Mouse (Mus musculus): Measurements from ENCODE around the gene Klrg2. TPM values are rescaled to one million over a fixed set of nuclear protein-coding genes. Genes with fewer than 3 reads are reported as not detected.
A peak's percentile ranks its signal among the peaks of the same experiment; 100 is the strongest.

Gene Klrg2
- polyA plus RNA-seq, 1 experiment from 2014 or later: 0.26 TPM

DNA sequence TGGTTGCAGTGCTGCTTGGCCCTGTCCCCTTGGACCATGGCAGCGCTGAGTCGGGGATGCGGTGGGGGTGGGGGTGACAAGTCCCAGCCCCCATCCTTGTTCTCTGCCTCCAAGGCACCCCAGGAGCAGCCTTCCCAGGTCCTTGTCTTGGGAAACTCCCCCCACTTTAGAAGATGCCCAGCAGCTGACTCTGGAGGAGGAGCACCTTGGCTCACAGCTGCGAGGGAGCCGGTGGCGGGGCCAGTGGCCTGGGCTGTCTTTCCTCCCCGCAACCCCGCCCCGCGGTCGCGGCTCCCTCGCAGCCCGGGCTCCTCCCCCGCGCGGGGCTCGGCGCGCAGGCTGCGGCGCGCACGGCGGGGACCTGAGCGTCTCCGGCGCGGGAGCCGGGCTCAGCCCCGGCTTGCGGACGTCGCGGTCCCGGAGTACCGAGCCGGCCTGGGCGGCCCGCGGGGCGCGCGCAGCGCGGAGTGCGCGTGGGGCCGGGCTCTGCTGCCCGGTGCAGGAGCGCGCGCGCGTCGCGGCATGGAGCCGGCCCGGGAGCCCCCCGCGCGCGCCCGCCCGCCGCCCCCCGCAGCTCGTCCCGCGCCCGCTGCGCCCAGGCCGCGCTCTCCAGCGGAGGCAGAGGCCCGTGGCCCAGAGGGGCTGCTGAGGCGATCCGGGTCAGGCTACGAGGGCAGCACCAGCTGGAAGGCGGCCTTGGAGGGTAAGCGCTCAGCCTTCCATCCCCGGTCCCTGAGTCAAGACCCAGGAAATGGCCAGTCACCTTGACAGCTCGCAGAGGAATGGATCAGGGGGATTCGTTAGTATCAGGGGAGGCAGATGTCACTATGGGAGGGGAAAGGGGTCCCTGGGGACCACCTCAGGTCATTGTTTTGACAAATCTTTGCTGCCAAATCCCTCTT lies 25.9 kb upstream of the Klrg2 start, which contains the start of gene Clec2l:
Clec2l (plus strand) TSS at position 356 of the 902 bp plus-strand sequence.
- peak; percentile 84 for ATAC-seq
- Histone ChIP-seq H3K9ac (ENCODE audit: low read depth, low read length) (peak within 1 kb of the TSS; percentile 65), H3K4me1 (ENCODE audit: control insufficient read depth, insufficient read depth, low read length) (peaks cover 3% of the 10 kb centered on the region), H3K4me2 (ENCODE audit: low read depth, low read length) (peak within 1 kb of the TSS; percentile 98), H3K27me3 (replicated peaks; ENCODE audit: control insufficient read depth, insufficient read depth, low read length) (peaks cover 15% of the 10 kb centered on the region), H3K27ac (ENCODE audit: low read length) (no peak within 1 kb of the TSS), H3K9me3 (ENCODE audit: control insufficient read depth, low read length) (no peaks in the 10 kb centered on the region), H3K36me3 (ENCODE audit: control insufficient read depth, insufficient read depth, low read length) (no peaks in the 10 kb centered on the region), H3K4me3 (ENCODE audit: low read length) (peak within 1 kb of the TSS; percentile 60)
- WGBS: under 1% methylated on average over 77 of the region's 84 CpGs

- Histone ChIP-seq H3K4me2 (ENCODE audit: low read depth, low read length) (no peak overlapping the region), H3K4me3 (ENCODE audit: low read length) (no peak overlapping the region), H3K27ac (ENCODE audit: low read length) (no peak overlapping the region), H3K9me3 (ENCODE audit: control insufficient read depth, low read length) (no peaks in the 10 kb centered on the region), H3K27me3 (replicated peaks; ENCODE audit: control insufficient read depth, insufficient read depth, low read length) (peaks cover 15% of the 10 kb centered on the region), H3K4me1 (ENCODE audit: control insufficient read depth, insufficient read depth, low read length) (peaks cover 3% of the 10 kb centered on the region), H3K9ac (ENCODE audit: low read depth, low read length) (no peak overlapping the region), H3K36me3 (ENCODE audit: control insufficient read depth, insufficient read depth, low read length) (no peaks in the 10 kb centered on the region)
- WGBS: 62% methylated on average over 4 of the region's 4 CpGs
- no peak for ATAC-seq
These were observed 24.6 kb upstream of the Klrg2 start for GRCm38 (mm10) chr6:38661626-38662025.

GRCm38 (mm10) chr6:38650263-38650937 lies 13.4 kb upstream of the Klrg2 start:
- Histone ChIP-seq H3K4me1 (ENCODE audit: control insufficient read depth, insufficient read depth, low read length) (no peaks in the 10 kb centered on the region), H3K9me3 (ENCODE audit: control insufficient read depth, low read length) (no peaks in the 10 kb centered on the region), H3K27ac (ENCODE audit: low read length) (no peak overlapping the region), H3K27me3 (replicated peaks; ENCODE audit: control insufficient read depth, insufficient read depth, low read length) (no peaks in the 10 kb centered on the region), H3K4me3 (ENCODE audit: low read length) (no peak overlapping the region), H3K4me2 (ENCODE audit: low read depth, low read length) (no peak overlapping the region), H3K9ac (ENCODE audit: low read depth, low read length) (no peak overlapping the region), H3K36me3 (ENCODE audit: control insufficient read depth, insufficient read depth, low read length) (no peaks in the 10 kb centered on the region)
- ATAC-seq: peak; percentile 46
- 39% methylated on average over 14 of the region's 14 CpGs for WGBS

- ATAC-seq: no peak
- no peaks in the 10 kb centered on the region for H3K9me3 ChIP-seq (ENCODE audit: control insufficient read depth, low read length)
- H3K27me3 ChIP-seq (replicated peaks; ENCODE audit: control insufficient read depth, insufficient read depth, low read length): no peaks in the 10 kb centered on the region
- 64% methylated on average over 3 of the region's 3 CpGs for WGBS
- no peak overlapping the region for H3K4me3 ChIP-seq (ENCODE audit: low read length)
- no peak overlapping the region for H3K9ac ChIP-seq (ENCODE audit: low read depth, low read length)
- H3K27ac ChIP-seq (ENCODE audit: low read length): no peak overlapping the region
- no peaks in the 10 kb centered on the region for H3K4me1 ChIP-seq (ENCODE audit: control insufficient read depth, insufficient read depth, low read length)
- H3K36me3 ChIP-seq (ENCODE audit: control insufficient read depth, insufficient read depth, low read length): no peaks in the 10 kb centered on the region
- no peak overlapping the region for H3K4me2 ChIP-seq (ENCODE audit: low read depth, low read length)
These were observed 12.5 kb upstream of the Klrg2 start for GRCm38 (mm10) chr6:38649545-38649944.

GRCm38 (mm10) chr6:38643039-38643438 lies 6.0 kb upstream of the Klrg2 start:
- peaks cover 22% of the 10 kb centered on the region for H3K27me3 ChIP-seq (replicated peaks; ENCODE audit: control insufficient read depth, insufficient read depth, low read length)

DNA sequence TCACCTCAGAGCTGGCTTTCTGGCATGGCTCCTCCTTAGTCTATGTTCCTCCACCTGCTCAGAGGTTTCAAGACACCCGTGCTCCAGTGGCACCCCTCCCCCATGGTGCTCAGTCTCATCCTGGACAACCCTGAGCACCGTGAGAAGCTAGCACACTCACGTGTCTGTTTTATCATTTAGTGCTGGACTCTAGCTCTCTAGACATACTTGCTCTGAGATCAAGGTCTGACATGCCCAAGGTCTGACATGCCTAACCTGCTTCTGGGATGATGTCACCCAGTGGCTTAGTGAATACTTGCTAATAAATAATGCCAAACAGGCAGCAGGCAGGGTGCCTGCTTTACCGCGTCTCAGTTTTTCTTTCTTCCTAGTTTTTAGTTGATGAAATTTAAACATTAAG lies 5.6 kb upstream of the Klrg2 start:
- peak; percentile 88 for ATAC-seq

More at GRCm38 (mm10) chr6:38643039-38643438, 6.0 kb upstream of the Klrg2 start:
- H3K4me2 ChIP-seq (ENCODE audit: low read depth, low read length): no peak overlapping the region
- no peak overlapping the region for H3K9ac ChIP-seq (ENCODE audit: low read depth, low read length)
- H3K4me3 ChIP-seq (ENCODE audit: low read length): no peak overlapping the region
- 73% methylated on average over 3 of the region's 3 CpGs for WGBS
- no peaks in the 10 kb centered on the region for H3K9me3 ChIP-seq (ENCODE audit: control insufficient read depth, low read length)
- H3K4me1 ChIP-seq (ENCODE audit: control insufficient read depth, insufficient read depth, low read length): no peaks in the 10 kb centered on the region
- H3K27ac ChIP-seq (ENCODE audit: low read length): no peak overlapping the region
- ATAC-seq: no peak
- no peaks in the 10 kb centered on the region for H3K36me3 ChIP-seq (ENCODE audit: control insufficient read depth, insufficient read depth, low read length)

DNA sequence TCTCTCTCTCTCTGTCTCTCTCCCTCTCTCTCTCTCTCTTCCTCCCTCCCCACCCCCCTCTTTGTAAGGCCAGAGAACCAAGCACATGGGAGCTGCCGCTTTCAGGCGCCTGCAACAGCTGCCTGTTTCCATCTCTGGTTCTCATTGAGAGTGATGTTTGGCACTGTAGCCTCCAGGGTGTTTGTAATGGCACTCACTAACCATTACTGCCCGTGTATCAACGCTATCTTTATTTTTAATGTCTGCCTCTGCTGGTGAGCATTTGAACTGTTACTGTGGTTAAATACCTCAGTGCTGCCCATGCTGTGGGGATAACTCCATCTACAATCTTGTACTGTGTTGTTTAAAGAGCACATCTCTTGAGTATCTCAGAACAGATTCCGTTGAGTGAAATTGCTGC lies 4.6 kb upstream of the Klrg2 start:
- Histone ChIP-seq H3K36me3 (ENCODE audit: control insufficient read depth, insufficient read depth, low read length) (no peaks in the 10 kb centered on the region), H3K4me1 (ENCODE audit: control insufficient read depth, insufficient read depth, low read length) (peaks cover 7% of the 10 kb centered on the region), H3K4me2 (ENCODE audit: low read depth, low read length) (no peak overlapping the region), H3K9me3 (ENCODE audit: control insufficient read depth, low read length) (no peaks in the 10 kb centered on the region), H3K4me3 (ENCODE audit: low read length) (no peak overlapping the region), H3K9ac (ENCODE audit: low read depth, low read length) (no peak overlapping the region), H3K27me3 (replicated peaks; ENCODE audit: control insufficient read depth, insufficient read depth, low read length) (peaks cover 36% of the 10 kb centered on the region), H3K27ac (ENCODE audit: low read length) (no peak overlapping the region)
- 49% methylated on average over 5 of the region's 5 CpGs for WGBS
- ATAC-seq: no peak

More for the DNA sequence above, 5.6 kb upstream of the Klrg2 start:
- Histone ChIP-seq H3K4me1 (ENCODE audit: control insufficient read depth, insufficient read depth, low read length) (no peaks in the 10 kb centered on the region), H3K27ac (ENCODE audit: low read length) (no peak overlapping the region), H3K36me3 (ENCODE audit: control insufficient read depth, insufficient read depth, low read length) (no peaks in the 10 kb centered on the region), H3K9ac (ENCODE audit: low read depth, low read length) (no peak overlapping the region), H3K27me3 (replicated peaks; ENCODE audit: control insufficient read depth, insufficient read depth, low read length) (peaks cover 26% of the 10 kb centered on the region), H3K9me3 (ENCODE audit: control insufficient read depth, low read length) (no peaks in the 10 kb centered on the region), H3K4me3 (ENCODE audit: low read length) (no peak overlapping the region), H3K4me2 (ENCODE audit: low read depth, low read length) (no peak overlapping the region)
- WGBS: 44% methylated on average over 5 of the region's 5 CpGs

DNA sequence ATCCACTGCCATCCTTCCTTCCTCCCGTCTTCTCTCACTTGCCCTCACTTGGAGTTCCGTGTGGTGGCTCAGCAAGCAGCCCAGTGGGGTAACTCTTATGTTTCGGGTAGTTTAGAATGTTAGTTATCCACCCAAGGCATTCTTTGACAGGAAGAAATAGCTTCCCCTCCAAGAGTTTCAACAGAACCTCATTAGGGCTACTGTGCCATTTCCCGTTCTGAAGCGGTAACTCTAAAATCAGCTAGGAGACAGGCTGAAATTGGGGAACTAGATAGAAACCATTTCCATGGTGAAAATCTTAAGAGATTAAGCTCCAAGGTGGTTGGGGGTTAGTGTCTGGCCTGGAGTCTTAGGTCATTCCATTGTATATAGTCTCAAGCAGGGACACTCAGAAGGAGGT lies 4.2 kb upstream of the Klrg2 start:
- Histone ChIP-seq H3K9ac (ENCODE audit: low read depth, low read length) (no peak overlapping the region), H3K27ac (ENCODE audit: low read length) (no peak overlapping the region), H3K4me1 (ENCODE audit: control insufficient read depth, insufficient read depth, low read length) (peaks cover 11% of the 10 kb centered on the region), H3K27me3 (replicated peaks; ENCODE audit: control insufficient read depth, insufficient read depth, low read length) (peaks cover 37% of the 10 kb centered on the region), H3K4me2 (ENCODE audit: low read depth, low read length) (no peak overlapping the region), H3K36me3 (ENCODE audit: control insufficient read depth, insufficient read depth, low read length) (no peaks in the 10 kb centered on the region), H3K4me3 (ENCODE audit: low read length) (no peak overlapping the region), H3K9me3 (ENCODE audit: control insufficient read depth, low read length) (no peaks in the 10 kb centered on the region)
- no peak for ATAC-seq
- WGBS: 71% methylated on average over 5 of the region's 5 CpGs

GRCm38 (mm10) chr6:38640401-38640800 lies 3.4 kb upstream of the Klrg2 start:
- Histone ChIP-seq H3K36me3 (ENCODE audit: control insufficient read depth, insufficient read depth, low read length) (no peaks in the 10 kb centered on the region), H3K27me3 (replicated peaks; ENCODE audit: control insufficient read depth, insufficient read depth, low read length) (peaks cover 46% of the 10 kb centered on the region), H3K9me3 (ENCODE audit: control insufficient read depth, low read length) (no peaks in the 10 kb centered on the region), H3K4me1 (ENCODE audit: control insufficient read depth, insufficient read depth, low read length) (peaks cover 15% of the 10 kb centered on the region), H3K4me3 (ENCODE audit: low read length) (no peak overlapping the region), H3K4me2 (ENCODE audit: low read depth, low read length) (no peak overlapping the region), H3K9ac (ENCODE audit: low read depth, low read length) (no peak overlapping the region), H3K27ac (ENCODE audit: low read length) (no peak overlapping the region)
- no peak for ATAC-seq
- whole genome bisulfite sequencing: 59% methylated on average over 11 of the region's 11 CpGs
